Mouse (Mus musculus) CD4-positive, CD25-positive, alpha-beta regulatory T cell, adult 4 months (primary cell): Measurements from ENCODE around the gene Hesx1. TPM values are rescaled to one million over a fixed set of nuclear protein-coding genes. Genes with fewer than 3 reads are reported as not detected.
A peak's percentile ranks its signal among the peaks of the same experiment; 100 is the strongest.
"Not testable (repeated sequence)": the region's sequence is repeated elsewhere in the genome, so short reads cannot be mapped to it uniquely, and the experiment has no call there.

ENCODE experiments used
- ATAC-seq: one replicate; pipeline ENCODE4 v1.8.0; 2017
- polyA plus RNA-seq, 2 experiments: library from polyadenylated mRNA; unstranded; fragments of 100-300 nt; shearing (Covaris generic); gene quantifications; one replicate each; pipeline ENCODE4 v1.2.1; 2017

The Hesx1 gene
- 1 to 10 TPM in 1 of 2 experiments, not detected in 1; 1.8 TPM for polyA plus RNA-seq

DNA sequence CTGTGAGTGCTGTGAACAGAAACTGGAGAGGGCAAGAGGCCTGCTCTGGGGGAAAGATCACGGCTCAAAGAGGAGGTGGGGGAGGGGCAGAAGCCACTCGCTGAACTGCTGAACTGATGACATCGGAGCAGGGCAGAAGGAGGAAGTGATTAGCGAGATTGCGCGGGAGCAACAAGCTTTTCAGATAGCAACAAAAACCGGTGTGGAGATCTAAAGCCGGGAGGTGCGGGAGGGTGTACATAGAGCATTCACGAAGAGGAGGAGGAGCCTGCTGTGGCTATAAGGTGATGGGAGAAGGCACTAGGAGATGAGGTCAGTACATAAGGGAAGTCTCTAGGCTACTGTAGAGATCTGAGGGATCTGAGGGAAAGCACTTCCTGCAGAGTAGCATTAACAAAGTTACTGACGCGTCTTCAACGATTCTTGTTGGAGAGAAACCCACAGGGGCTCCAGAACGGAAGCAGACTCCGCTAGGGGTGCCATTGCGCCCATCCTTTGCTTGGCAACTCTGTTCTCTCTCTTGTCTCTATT lies at the start of gene Hesx1:
Hesx1 (plus strand) TSS at position 206 of the 531 bp plus-strand sequence.
- peak; percentile 88 for ATAC-seq

DNA sequence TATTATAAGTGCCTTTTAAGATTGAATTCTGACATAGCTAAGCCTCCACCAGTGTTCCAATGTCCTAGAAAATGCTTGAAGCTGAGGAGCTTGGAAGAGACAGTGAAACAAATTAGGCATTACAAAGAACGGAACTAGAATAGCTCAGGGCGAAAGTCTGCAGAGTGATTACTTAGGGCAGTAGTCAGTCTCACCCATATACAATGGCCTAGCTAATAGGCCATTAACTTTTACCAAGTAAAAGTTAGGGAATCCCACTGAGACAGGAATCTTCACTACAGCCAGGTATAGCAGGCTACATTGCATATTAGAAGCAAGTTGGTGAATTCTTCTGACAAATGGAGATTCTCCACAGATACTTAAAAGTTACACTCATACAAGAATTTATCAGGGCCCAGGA lies 38.1 kb upstream of the Hesx1 start:
- not testable (repeated sequence) for ATAC-seq

DNA sequence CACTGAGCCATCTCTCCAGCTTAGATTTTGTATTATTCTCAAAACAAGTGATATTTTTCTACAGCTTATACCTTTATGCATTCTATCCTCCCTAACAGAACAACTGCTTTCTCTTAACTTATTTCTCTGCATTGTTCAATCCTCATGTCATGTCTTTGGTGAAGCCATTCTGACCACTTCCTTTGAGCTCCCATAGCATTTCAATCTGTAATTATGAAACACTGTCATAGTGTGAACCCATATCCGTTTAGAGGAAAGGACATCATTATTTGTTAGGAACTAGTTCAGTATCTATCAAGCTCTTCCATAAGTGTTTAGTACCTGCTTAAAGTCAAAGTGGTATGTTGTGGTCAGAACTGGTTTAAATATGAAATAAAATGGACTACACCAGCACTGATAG lies 33.7 kb upstream of the Hesx1 start:
- ATAC-seq = no peak

DNA sequence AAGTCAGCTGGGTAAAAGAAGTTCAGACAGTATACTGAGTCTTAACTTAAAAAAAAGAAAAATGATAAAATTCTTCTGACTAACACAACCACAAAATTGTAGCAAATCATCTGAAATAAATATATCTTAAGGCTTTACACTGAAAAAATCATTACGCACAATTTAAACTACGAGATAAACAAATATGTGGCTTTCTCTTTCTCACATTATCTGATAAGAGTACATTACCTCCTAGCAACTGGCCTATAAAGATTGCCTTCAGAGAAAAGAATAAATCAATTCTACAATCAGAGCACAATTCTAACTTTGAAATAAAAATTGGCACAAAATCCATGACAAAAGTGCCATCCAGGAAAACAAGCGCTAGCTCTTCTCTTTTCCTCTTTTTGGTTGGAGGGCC lies 25.1 kb upstream of the Hesx1 start:
- ATAC-seq = no peak

DNA sequence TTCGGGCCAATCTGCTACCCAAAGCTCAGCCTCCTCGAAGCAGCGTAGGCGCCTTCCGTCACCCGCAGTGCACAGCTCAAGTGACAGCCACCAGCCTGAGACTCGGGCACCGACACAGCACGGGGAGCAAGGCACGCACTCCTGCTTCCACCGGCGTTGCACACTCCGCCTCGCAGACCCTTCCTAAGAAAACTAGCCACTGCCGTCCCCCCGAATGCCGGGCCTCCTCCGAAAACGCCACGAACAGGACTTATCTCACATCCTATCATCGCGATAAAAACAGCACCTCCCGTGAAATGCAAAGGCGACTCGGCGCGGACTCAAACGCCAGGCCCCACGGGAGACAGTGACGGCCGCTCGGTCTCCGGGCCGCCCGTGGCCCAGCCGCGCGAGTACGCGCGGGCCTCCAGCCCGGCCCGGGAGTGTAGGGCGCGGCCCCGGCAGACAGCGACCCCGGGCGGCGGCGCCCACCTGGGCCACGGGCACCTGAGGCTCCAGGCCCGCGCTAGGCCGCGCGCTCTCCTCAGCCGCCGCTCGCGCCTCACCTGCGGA lies 24.3 kb upstream of the Hesx1 start:
- ATAC-seq = peak; percentile 63

DNA sequence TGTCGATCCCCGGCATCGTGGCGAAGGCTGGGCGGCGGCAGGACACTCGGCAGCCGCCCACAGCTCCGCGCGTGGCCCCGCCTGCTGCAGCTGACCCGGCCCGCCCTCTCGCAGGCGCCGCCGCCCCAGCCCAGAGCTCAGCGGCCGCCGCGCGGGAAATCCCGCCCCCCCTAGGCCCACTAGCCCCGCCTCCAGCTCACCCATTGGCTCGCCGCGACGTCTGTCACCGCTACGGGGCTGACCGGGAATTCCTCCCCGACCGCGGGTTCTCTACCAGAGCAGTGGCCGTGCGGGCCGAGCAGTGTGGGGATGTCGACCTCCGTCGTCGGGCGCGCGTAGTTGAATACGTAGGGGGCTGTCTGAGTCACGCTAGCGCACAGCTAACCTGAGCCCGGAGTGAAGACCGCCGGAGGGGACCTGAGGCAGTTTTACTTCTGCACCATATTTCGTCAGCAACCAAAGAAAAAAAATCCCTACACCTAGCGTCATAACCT lies 23.7 kb upstream of the Hesx1 start:
- ATAC-seq = peak; percentile 87

DNA sequence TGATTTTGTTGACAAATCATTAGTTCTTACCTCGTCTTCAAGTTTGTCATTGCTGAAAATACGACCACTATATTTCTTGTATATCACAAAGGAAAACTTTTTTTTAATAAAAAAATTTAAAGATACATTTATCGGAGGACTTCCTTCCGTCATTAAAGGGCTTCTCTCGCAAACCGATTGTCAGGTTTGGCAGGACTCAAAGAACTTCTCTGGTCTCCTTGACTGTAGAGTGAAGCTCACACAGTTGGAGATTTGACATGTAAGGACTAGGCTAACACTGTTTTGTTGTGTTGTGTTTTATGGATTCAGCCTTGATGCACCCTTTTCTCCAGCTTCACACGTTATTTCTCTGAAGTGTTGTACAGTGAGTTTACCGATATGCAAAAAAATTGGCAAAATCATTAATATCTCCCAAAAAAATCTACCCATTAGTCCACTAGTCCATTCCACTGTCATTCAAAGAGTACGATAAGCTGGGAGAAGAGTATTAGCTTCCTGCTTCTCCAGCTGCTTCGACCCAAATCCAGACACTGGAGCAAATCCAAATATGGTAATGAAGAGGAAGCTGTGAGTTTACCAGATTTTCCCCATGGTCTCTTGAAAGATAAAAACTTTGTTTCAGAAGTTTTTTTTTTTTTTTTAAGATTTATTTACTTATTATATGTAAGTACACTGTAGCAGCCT lies 23.0 kb upstream of the Hesx1 start, which contains the start of gene Appl1:
Appl1 (minus strand) TSS at position 127 of the 684 bp plus-strand sequence.
- no peak for ATAC-seq

DNA sequence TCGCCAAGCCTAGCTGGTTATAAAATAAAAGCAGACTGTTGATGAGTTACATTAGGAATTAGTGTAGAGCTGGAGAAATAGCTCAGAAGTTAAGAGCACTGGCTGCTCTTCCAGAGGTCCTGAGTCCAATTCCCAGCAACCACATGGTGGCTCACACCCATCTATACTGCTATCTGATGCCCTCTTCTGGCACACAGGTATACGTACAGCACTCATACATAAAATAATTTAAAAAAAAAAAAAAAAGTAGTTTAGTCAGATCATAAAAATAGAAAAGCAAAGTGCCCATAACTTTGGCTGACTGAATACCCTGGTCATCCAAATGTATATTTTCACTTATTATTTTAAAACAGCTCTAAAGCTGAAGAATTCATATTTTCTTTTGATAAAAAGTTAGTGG lies 21.1 kb upstream of the Hesx1 start:
- ATAC-seq = no peak

DNA sequence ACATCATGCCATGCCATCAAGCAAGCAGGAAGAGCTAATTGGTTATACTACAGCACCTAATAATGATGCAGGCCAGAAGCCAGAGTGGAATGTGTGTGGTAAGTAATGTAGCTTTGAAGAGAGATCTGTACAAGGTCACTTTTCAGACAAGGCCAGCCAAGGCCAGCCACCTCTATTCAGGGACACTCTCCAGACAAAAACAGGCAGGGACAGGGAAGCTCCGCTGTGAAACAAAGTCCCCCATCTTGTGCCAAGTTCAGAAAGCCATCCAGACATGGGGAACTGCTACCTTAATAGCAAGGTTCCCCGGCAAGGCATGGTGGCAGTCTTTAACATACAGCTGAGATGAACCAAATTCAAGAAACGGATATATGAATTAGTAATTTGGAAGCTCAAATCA lies 18.7 kb upstream of the Hesx1 start:
- no peak for ATAC-seq

DNA sequence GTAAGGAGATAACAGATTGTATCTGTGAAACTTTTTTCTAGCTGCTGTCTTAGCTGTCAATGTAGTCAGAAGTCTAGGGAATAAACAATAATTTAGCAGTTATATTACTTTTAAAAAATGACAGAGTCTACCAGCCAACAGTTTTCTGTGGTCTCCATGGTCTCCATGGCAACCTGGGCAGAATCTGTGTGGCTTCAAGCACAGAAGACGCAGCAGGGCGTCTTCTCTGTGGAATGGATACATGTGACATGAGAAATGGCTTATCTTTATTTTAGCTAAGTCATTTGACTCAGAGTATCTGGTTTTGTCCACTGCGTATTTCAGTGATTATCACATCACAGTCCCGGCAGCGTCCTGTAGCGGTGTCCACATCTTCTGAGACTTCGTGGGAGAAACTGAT lies 18.0 kb upstream of the Hesx1 start:
- ATAC-seq = no peak

DNA sequence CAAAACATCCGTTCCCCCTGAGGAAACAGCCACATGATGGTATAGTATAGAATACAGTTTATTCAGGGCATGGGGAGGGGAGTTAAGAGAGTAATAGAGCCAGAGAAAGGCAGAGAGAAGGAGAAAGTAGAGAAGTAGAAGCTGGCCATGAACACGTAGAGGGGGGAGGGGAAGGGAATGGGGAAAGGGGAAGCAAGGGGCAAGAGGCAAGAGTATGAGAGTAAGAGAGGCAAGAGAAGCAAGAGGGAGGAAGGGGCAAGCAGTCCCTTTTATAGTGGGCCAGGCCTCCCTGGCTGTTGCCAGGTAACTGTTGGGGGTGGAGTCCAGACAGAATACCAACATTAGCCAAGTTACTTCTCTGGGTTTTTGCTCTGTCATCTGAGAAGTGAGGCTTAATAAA lies 16.7 kb upstream of the Hesx1 start:
- no peak for ATAC-seq

DNA sequence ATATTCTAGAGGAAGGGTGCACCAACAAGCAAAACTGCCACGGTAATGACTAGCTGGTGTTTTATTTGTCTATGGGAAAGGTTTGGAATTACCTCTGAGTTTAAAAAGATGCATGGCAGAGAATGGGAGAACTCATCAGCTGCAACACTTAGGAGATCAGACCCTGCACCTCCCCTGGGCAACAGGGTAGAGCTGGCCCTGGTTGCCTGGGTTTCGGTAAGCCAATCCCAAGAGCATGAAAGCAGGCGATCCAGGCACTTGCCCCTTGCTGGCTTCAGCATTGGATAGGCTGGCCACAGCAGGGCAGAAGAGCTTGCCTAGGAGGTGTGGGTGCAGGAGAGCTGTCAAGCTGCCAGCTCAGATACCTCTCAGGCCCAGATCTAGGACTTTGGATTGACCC lies 14.4 kb upstream of the Hesx1 start:
- ATAC-seq = no peak

DNA sequence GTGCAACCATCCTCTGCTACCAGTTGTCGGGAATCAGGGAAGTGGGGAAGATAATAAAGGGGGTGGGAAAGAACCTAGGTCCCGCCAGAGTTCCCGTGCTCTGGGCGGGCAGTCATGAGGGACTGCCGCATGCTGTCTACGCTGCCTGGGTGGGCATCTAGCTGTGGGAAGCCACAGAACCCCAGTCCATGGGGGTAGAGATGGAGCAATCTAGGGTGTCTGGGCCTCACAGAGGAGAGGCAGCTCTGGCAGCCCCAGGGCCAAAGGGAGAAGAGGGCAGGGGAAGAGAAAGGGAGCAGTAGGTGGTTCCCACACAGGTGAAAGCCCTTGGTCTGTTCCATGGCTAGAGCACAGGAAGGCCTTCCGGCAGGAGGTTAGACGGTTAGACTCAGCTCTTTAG lies 13.2 kb upstream of the Hesx1 start:
- ATAC-seq = no peak

DNA sequence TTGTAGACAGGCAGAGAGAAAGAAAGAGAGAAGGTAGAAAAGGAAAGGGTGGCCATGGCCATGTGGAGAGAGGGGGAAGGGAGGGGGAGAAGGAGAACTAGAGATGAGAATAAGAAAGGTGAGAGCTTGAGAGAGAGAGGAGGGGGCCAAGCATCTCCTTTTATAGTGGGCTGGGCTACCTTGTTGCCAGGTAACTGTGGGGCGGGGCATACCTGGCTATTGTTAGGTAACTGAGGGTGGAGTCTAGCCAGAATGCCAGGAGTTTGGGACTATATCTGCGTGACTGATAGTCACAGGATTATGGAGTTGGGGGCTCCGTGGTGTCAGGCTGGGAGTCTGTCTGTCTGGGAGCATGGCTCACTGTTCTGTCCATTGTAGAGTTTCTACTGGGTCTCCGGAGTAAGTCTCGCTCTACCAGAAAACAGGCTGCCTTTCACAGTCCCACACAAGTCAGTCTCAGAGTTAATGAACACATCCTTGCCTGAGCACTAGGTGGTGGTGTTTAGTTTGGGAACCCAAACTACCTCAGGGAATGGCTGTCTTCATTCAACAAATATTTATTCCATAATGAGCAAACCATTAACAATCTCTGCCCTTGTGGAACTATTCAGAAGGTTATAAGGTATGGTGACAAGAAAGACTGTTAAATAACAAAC lies 12.6 kb upstream of the Hesx1 start:
- ATAC-seq = no peak

DNA sequence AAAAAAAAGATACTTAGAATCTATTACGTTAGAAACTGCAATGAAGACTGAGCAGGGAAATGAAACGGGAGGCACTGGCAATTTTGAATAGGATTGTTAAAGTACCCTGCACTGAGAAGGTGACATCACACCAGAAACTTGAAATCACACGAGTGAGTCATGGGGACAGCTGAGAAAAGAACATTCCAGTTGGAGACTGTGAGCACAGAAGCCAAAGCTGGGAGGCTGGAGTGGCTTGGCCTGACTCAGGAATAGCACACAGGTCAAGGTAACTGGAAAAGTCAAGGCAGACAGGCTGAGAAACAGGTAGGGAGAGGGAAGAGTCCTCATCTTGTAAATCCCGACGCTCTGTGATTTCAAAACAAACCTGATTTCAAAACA lies 12.1 kb upstream of the Hesx1 start:
- no peak for ATAC-seq

DNA sequence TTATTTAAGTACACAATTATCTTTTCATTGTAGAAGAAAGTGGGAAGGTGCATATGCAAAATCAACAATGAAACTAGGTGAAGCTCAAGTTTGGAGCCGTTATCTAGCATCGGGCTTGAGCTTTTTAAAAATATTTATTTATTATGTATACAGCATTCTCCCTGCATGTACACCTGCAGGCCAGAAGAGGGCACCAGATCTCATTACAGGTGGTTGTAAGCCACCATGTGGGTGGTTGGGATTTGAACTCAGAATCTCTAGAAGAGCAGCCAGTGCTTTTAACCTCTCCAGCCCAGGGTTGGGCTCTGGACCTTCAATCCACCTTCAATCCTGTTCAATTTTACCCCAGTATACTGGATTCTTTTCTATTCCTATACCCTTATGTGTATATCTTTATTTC lies 5.5 kb upstream of the Hesx1 start:
- ATAC-seq = peak; percentile 69

DNA sequence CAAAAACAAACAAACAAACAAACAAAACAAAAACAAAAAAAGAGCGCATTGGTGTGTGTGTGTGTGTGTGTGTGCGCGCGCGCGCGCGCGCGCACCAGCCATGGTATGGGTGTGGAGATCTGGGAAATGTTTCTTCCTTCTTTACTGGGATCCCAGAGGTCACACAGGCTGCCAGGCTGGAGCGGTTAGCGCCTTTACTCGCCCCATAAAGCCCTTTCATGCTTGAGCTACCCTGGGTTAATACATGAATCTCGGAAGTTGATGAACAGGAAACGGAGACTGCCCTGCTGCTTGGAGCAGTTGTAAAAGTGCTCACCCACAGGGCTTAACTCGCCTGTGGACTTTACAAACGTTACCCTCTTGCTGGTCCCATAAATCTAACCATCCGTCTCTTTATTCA lies 2.6 kb upstream of the Hesx1 start:
- no peak for ATAC-seq

DNA sequence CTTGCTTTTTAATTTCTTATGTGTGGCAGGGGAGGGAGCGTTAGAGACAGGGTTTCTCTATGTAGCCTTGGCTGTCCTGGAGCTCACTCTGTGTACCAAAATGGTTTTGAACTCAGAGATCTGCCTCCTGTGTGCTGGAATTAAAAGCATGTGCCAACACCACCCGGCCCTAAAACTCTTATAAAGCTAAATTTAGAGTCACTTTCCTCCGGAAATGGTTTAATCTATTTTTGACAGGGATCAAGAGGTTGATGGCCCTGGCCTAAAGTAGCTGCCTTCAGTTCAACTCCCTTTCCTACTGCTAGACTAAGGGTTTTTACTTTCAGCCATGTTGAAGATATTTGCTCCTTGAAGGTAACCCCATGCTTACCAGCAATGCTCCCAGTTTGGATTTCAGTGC lies 789 bp upstream of the Hesx1 start:
- ATAC-seq = no peak

DNA sequence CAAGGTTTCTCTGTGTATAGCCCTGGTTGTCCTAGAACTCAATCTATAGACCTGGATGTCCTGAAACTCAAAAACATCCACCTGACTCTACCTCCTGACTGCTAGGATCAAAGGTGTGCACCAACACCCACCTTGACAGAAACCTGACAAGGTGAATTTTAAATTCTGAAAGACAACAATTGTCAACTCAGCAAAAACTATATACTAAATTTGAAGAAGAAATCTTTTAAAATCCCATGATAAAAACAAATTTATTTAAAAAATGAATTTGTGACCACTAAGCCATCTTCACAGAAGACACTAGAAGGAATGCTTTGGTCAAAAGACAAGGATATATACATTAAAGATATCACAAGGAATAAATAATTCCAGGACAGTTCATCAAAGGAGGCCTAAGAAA lies 2.0 kb downstream of the Hesx1 start:
- ATAC-seq = no peak

DNA sequence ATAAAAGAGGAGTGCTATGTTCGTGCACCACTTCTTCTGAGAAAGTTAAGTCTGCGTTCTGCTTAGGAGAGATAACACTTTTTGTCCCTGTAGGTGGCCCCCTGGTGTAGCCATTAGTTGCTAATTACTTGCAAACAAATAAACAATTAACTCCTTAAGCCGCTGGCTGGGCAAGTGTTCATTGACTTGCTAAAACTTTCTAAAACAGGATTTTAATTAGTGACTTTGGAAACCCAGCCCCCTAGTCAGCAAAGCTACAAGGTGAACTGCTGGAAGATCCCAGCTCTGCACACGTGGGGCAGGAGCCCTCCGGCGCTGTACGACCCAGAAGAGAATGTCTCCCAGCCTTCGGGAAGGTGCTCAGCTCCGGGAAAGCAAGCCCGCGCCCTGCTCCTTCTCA lies 6.2 kb downstream of the Hesx1 start:
- ATAC-seq = no peak

DNA sequence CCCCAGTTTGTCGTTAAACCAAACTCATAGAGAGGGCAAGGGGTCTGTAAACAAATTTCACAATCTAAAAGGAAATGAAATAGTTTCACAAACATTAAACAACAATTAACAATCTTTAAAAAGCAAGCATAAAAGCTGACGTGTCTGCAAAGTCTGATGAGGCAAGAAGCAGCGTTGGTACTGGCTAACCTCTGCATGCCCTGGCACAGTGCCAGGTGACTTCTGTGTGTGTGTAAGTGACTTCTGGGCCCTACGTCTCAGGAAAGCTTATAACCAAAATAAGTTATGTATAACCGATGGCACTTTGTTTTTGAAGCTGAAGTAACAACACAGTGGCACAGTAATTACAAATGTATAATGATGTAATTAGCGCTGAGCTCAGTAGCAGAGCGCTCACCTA lies 10.7 kb downstream of the Hesx1 start:
- no peak for ATAC-seq

DNA sequence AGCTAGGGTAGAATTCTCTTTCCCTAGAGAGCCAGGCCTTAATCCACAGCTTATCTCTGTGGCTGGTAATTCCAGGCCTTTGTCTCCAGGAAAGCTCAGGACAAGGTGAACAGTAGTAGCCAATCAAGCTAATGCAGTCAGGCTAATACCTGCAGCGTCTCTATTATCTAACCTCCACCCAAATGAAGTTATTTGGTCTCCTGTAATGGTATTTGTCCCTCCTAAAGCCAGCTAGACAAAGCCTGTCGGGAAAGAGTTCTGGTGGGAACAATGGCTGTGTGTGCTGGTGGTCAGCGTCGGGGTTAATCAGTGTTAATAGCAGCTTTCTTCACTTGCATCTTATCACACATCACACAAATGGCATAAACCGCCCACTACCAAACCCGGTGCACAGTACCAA lies 11.7 kb downstream of the Hesx1 start:
- no peak for ATAC-seq

DNA sequence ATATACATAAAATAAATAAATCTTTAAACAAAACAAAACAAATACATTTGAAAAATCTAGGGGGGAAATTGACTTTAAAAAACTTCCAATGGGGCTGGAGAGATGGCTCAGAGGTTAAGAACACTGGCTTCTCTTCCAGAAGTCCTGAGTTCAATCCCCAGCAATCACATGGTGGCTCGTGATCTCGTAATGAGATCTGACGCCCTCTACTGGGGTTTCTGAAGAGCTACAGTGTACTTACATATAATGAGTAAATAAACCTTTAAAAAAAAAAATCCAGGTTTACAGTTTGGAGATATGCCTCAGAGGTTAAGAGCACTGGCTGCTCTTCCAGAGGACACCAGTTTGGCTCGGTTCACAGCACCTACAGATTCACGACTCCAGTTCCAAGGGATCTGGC lies 17.3 kb downstream of the Hesx1 start:
- no peak for ATAC-seq

DNA sequence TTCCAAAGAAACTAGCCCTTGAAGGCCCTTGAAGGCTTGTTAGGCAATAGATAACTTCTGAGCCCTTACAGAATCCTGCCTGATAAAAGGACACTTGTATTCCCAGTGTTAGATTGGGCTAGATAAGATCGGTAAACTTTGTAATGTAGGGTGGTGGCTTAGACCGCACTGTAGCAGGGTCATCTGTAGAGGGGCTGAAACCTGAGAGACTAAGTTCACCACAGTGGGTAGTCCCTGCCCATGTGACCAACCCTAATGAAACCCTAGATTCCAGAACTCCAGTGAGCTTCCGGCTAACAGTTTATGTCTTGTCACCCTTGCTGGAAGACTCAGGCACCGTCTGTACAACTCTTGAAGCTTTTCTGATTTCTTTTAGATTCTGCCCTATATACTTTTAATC lies 19.4 kb downstream of the Hesx1 start:
- no peak for ATAC-seq
